Mouse (Mus musculus) intestine, embryonic 16.5 days (tissue): ENCODE measurements around the gene Unc13d. TPM values are rescaled to one million over a fixed set of nuclear protein-coding genes. Genes with fewer than 3 reads are reported as not detected.
"Not testable (repeated sequence)": the region's sequence is repeated elsewhere in the genome, so short reads cannot be mapped to it uniquely, and the experiment has no call there.

Experiments used
- ATAC-seq: fragments of 200-750 bp; cut with Nextera tagmentation; 2 replicates; pipeline ENCODE4 v1.8.0; 2017; ENCODE audit warnings: moderate TSS enrichment, moderate library complexity
- H3K27ac ChIP-seq: fragments of 300-500 bp; sonication (generic); 2 replicates; pipeline ENCODE4 v1.5.1; 2014; ENCODE audit warnings: mild to moderate bottlenecking, low read length
- H3K27me3 ChIP-seq: fragments of 300-500 bp; sonication (generic); replicated peaks from 2 replicates; pipeline ENCODE4 v1.6.1; 2014; ENCODE audit warnings: low read length, control low read depth, mixed read lengths; ENCODE audit not compliant: control insufficient read depth, insufficient read depth
- H3K36me3 ChIP-seq: fragments of 300-500 bp; sonication (generic); 2 replicates; pipeline ENCODE4 v1.6.1; 2014; ENCODE audit warnings: low read length, control low read depth; ENCODE audit not compliant: control insufficient read depth, insufficient read depth
- H3K4me1 ChIP-seq: fragments of 300-500 bp; sonication (generic); 2 replicates; pipeline ENCODE4 v1.6.1; 2014; ENCODE audit warnings: low read length, control low read depth, mixed read lengths; ENCODE audit not compliant: control insufficient read depth, insufficient read depth
- H3K4me2 ChIP-seq: fragments of 300-500 bp; sonication (generic); 2 replicates; pipeline ENCODE4 v1.6.1; 2014; ENCODE audit warnings: low read depth, low read length, control low read depth
- H3K4me3 ChIP-seq: fragments of 300-500 bp; sonication (generic); 2 replicates; pipeline ENCODE4 v1.5.1; 2014; ENCODE audit warnings: mild to moderate bottlenecking, low read length
- H3K9ac ChIP-seq: fragments of 300-500 bp; sonication (generic); 2 replicates; pipeline ENCODE4 v1.6.1; 2014; ENCODE audit warnings: low read depth, low read length
- H3K9me3 ChIP-seq: fragments of 300-500 bp; sonication (generic); 2 replicates; pipeline ENCODE4 v1.6.1; 2016; ENCODE audit warnings: low read length, control low read depth; ENCODE audit not compliant: control insufficient read depth
- WGBS: fragments of 180-500 bp; shearing (Covaris S2); extraction: QIAGEN DNeasy Blood & Tissue Kit; methylation state at CpG from one replicate; pipeline ENCODE4 v1.1.7; 2014; 5-methylcytosine and 5-hydroxymethylcytosine counted together
- polyA plus RNA-seq: library from polyadenylated mRNA; unstranded; fragments of >200 nt; fragmentation: Nextera tagmentation; extraction: Ambion mirVana; gene quantifications from 2 replicates; pipeline ENCODE4 v1.2.1, GENCODE M21; 2015

Gene Unc13d
- 6.4 and 7.5 TPM in 2 replicates for polyA plus RNA-seq

GRCm38 (mm10) chr11:116077446-116078204 lies at the start of gene Unc13d:
Gene Unc13d, minus strand, starts transcription at chr11:116077961.
- Histone ChIP-seq H3K4me2 (peak within 1 kb of the TSS; percentile 54), H3K9me3 (no peaks in the 10 kb centered on the region), H3K27ac (peak within 1 kb of the TSS; percentile 86), H3K27me3 (no peaks in the 10 kb centered on the region), H3K4me3 (peak within 1 kb of the TSS; percentile 41), H3K4me1 (peaks cover 20% of the 10 kb centered on the region), H3K9ac (peak within 1 kb of the TSS; percentile 67), H3K36me3 (peaks cover 16% of the 10 kb centered on the region)
- 52% methylated on average over 22 of the region's 22 CpGs for WGBS
- peak; percentile 89 for ATAC-seq

- no peak overlapping the region for H3K4me3 ChIP-seq
- peaks cover 28% of the 10 kb centered on the region for H3K36me3 ChIP-seq
- no peak overlapping the region for H3K4me2 ChIP-seq
- no peak overlapping the region for H3K27ac ChIP-seq
- H3K9me3 ChIP-seq, result no peaks in the 10 kb centered on the region
- no peak for ATAC-seq
- 94% methylated on average over 15 of the region's 15 CpGs for WGBS
- H3K9ac ChIP-seq, result no peak overlapping the region
- H3K4me1 ChIP-seq, result peaks cover 29% of the 10 kb centered on the region
- H3K27me3 ChIP-seq, result no peaks in the 10 kb centered on the region
Observed at GRCm38 (mm10) chr11:116126261-116126660, 48.5 kb upstream of the Unc13d start.

GRCm38 (mm10) chr11:116121731-116122245 lies 44.0 kb upstream of the Unc13d start:
- not testable (repeated sequence) for ATAC-seq, H3K4me1 ChIP-seq, H3K4me2 ChIP-seq, H3K9ac ChIP-seq, H3K9me3 ChIP-seq, H3K4me3 ChIP-seq, H3K27me3 ChIP-seq, H3K27ac ChIP-seq
- 90% methylated on average over 8 of the region's 8 CpGs for WGBS
- H3K36me3 ChIP-seq, result peaks cover 28% of the 10 kb centered on the region

- Histone ChIP-seq H3K4me1 (no peaks in the 10 kb centered on the region), H3K27ac (no peak overlapping the region), H3K36me3 (peaks cover 8% of the 10 kb centered on the region; the same call in 1 of the 2 replicates), H3K4me3 (no peak overlapping the region), H3K9ac (no peak overlapping the region), H3K27me3 (no peaks in the 10 kb centered on the region), H3K9me3 (no peaks in the 10 kb centered on the region), H3K4me2 (no peak overlapping the region)
- ATAC-seq, result no peak
Observed at GRCm38 (mm10) chr11:116117819-116118218, 40.1 kb upstream of the Unc13d start.

- H3K9ac ChIP-seq, result no peak overlapping the region
- H3K27ac ChIP-seq, result no peak overlapping the region
- no peaks in the 10 kb centered on the region for H3K9me3 ChIP-seq
- no peaks in the 10 kb centered on the region for H3K27me3 ChIP-seq
- H3K4me3 ChIP-seq, result no peak overlapping the region
- WGBS, result 79% methylated on average over 12 of the region's 12 CpGs
- 0 out of 2 replicates have a peak, but pooled peaks cover 3% of the 10 kb centered on the region for H3K36me3 ChIP-seq
- no peak for ATAC-seq
- no peaks in the 10 kb centered on the region for H3K4me1 ChIP-seq
- H3K4me2 ChIP-seq, result no peak overlapping the region
Observed at GRCm38 (mm10) chr11:116117241-116117640, 39.5 kb upstream of the Unc13d start.

GRCm38 (mm10) chr11:116111611-116112203 lies 33.9 kb upstream of the Unc13d start:
- WGBS, result 89% methylated on average over 19 of the region's 19 CpGs
- ATAC-seq, result no peak
- H3K9ac ChIP-seq, result no peak overlapping the region

GRCm38 (mm10) chr11:116111067-116111466 lies 33.3 kb upstream of the Unc13d start:
- H3K9ac ChIP-seq, result no peak overlapping the region
- 82% methylated on average over 4 of the region's 4 CpGs for WGBS
- no peak overlapping the region for H3K27ac ChIP-seq
- no peak for ATAC-seq
- peaks cover 35% of the 10 kb centered on the region; the same call in 1 of the 2 replicates for H3K27me3 ChIP-seq
- H3K36me3 ChIP-seq, result no peaks in the 10 kb centered on the region
- H3K4me3 ChIP-seq, result no peak overlapping the region
- H3K9me3 ChIP-seq, result no peaks in the 10 kb centered on the region
- peaks cover 42% of the 10 kb centered on the region for H3K4me1 ChIP-seq
- H3K4me2 ChIP-seq, result no peak overlapping the region

More at GRCm38 (mm10) chr11:116111611-116112203, 33.9 kb upstream of the Unc13d start:
- H3K36me3 ChIP-seq, result no peaks in the 10 kb centered on the region
- no peak overlapping the region for H3K4me3 ChIP-seq
- H3K4me1 ChIP-seq, result peaks cover 36% of the 10 kb centered on the region
- peaks cover 35% of the 10 kb centered on the region; the same call in 1 of the 2 replicates for H3K27me3 ChIP-seq
- H3K4me2 ChIP-seq, result no peak overlapping the region
- H3K9me3 ChIP-seq, result no peaks in the 10 kb centered on the region
- no peak overlapping the region for H3K27ac ChIP-seq

GRCm38 (mm10) chr11:116110540-116110939 lies 32.8 kb upstream of the Unc13d start:
- ATAC-seq, result no peak
- peak overlapping the region; percentile 51; the same call in 1 of the 2 replicates for H3K27ac ChIP-seq

GRCm38 (mm10) chr11:116110131-116110530 lies 32.4 kb upstream of the Unc13d start:
- peaks cover 35% of the 10 kb centered on the region; the same call in 1 of the 2 replicates for H3K27me3 ChIP-seq
- H3K4me1 ChIP-seq, result peaks cover 46% of the 10 kb centered on the region
- WGBS, result 2% methylated on average over 29 of the region's 35 CpGs
- no peaks in the 10 kb centered on the region for H3K9me3 ChIP-seq
- H3K36me3 ChIP-seq, result no peaks in the 10 kb centered on the region
- H3K9ac ChIP-seq, result peak overlapping the region; percentile 75
- peak overlapping the region; percentile 63 for H3K4me3 ChIP-seq
- peak overlapping the region; percentile 81 for H3K4me2 ChIP-seq
- ATAC-seq, result peak; percentile 69
- H3K27ac ChIP-seq, result peak overlapping the region; percentile 51

More at GRCm38 (mm10) chr11:116110540-116110939, 32.8 kb upstream of the Unc13d start:
- peaks cover 35% of the 10 kb centered on the region; the same call in 1 of the 2 replicates for H3K27me3 ChIP-seq
- no peaks in the 10 kb centered on the region for H3K9me3 ChIP-seq
- peak overlapping the region; percentile 81 for H3K4me2 ChIP-seq
- WGBS, result 22% methylated on average over 10 of the region's 10 CpGs
- H3K36me3 ChIP-seq, result no peaks in the 10 kb centered on the region
- peak overlapping the region; percentile 75 for H3K9ac ChIP-seq
- peaks cover 46% of the 10 kb centered on the region for H3K4me1 ChIP-seq
- H3K4me3 ChIP-seq, result peak overlapping the region; percentile 63
